Mouse (Mus musculus) cerebellum, adult 11 months (tissue): ENCODE measurements around the gene Ppp4c.
"Not testable (repeated sequence)": the region's sequence is repeated elsewhere in the genome, so short reads cannot be mapped to it uniquely, and the experiment has no call there.

Source experiments
- DNase-seq: peaks from one replicate; pipeline ENCODE4 v3.0.0; 2022

The Ppp4c gene

DNA sequence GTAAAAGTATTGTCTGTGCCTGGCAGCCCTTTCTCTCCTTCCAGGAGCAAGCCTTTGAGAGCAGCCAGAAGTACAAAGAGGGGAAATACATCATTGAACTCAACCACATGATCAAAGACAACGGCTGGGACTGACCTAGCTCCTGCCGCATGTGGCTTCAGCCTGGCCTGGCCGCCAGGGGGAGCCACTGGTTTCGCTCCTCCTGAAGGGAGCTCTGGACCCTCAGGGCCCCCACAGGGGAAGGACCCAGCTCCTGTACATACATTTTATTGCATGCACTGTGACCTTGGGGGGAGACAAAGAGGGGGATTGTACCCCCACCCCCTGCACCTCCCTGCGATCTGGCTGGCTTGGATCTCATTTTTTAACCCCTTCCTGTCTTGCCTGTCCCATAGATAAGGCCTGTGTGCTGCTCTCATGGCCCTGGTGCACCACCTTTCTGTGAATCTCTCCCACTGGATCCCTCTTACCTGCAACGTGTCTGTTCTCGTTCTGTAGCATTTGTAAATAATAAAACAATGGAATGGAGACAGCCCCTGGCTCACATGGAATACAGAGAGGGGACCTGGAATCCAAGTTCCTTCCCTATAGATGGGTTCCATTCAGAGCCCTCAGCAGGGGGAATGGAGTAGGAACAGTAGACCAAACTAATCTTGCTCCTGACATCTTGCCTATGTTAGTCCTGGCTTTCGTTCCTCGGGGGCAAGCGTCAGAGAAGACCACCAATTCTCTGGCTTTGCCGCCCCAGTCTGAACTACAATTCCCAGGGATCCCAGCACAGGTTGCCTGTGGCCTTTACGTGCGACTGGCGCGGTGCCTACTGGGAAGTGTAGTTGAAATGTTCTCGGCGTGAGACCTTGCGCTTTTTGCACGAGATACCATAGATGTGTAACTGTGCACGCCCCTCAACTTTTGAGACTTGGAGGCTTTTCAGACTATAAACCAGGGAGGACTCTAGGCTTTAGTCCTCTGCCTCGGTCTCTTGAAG is 12.0 kb downstream of the Ppp4c start:
- peak; percentile 85 for DNase-seq

DNA sequence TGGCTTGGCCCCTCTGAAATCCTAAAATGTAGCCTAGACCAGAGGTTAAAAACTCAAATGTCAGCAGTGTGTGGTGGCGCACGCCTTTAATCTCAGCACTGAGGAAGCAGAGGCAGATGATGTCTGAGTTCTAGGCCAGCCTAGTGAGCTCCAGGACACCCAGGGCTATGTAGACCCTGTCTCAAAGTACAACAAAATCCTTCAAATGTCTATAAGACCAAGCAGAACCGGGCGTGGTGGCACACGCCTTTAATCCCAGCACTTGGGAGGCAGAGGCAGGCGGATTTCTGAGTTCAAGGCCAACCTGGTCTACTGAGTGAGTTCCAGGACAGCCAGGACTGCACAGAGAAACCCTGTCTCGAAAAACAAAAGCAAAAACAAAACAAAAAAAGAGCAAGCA is 13.2 kb downstream of the Ppp4c start:
- not testable (repeated sequence) for DNase-seq

DNA sequence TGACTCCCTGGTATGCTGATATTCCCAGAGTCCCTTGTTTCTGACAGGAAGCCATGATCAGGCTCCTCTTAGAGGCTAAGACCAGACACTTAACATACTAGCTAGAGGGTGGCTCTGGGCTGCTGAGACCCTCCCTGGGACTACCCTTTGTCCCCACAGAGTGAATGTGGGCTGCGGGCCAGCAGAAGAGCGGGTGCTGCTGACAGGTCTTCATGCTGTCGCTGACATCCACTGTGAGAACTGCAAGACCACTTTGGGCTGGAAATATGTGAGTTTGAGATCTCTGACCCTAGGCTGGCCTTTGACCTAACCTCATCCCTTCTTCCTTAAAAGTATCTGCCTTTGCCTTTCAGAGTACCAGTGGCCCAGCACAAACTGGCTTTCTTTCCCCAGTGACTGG is 14.1 kb downstream of the Ppp4c start:
- DNase-seq: no peak

DNA sequence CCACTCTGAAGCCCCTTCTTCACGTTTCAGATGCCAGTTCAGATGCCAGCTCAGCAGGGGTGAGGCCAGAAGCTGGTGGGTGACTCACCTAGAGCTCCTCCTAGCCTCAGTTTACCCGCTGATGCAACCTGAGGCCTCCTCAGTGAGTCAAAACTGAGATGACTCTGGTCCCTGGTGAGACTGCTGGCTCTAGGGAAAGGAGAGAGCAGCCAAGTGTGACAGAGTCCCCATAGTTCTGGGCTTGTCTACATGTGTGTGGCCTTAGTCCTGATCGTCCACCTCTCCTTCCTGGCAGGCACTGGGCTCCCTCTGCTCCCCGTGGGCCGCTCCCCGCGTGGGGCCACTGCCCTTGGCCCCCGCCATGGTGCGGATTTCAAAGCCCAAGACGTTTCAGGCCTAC is 14.8 kb downstream of the Ppp4c start:
- DNase-seq: no peak

DNA sequence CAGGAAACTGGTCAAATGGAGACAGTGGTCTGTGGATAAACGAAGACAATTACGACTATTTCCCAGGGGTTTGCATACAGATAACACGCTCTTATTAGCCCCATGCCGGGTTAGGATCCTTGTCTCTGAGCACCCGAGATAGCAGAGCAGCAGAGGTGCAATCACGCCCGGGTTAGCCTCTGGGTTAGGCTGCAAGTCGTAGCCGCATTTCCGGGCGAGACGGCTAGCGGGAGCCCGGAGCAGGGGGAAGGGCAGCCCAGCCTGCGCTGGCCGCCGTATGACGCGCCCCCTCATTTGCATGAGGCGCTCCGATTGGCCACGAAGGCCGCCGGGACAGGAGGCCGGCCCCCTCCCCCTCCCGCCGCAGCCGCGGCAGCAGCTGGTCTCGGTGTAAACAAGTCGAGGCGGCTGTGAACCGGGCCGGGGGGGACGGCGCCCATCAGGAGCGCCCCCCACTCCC is 15.7 kb downstream of the Ppp4c start, which contains the start of gene Ypel3:
TSS of gene Ypel3 (plus strand) at position 358 of the 460 bp plus-strand sequence.
- peak; percentile 95 for DNase-seq

DNA sequence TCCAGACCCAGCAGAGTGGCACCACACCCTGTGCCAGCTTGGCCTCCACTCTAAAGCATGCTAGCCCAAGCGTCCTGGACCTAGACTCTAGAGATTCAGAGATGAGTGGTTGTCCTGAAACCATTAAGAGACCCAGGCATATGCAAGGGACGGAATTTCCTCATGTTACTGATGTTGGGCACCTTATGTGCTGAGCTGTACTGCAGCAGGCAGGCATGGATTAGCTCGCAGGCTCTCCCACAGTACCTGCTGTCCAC is 16.4 kb downstream of the Ppp4c start:
- DNase-seq: no peak

DNA sequence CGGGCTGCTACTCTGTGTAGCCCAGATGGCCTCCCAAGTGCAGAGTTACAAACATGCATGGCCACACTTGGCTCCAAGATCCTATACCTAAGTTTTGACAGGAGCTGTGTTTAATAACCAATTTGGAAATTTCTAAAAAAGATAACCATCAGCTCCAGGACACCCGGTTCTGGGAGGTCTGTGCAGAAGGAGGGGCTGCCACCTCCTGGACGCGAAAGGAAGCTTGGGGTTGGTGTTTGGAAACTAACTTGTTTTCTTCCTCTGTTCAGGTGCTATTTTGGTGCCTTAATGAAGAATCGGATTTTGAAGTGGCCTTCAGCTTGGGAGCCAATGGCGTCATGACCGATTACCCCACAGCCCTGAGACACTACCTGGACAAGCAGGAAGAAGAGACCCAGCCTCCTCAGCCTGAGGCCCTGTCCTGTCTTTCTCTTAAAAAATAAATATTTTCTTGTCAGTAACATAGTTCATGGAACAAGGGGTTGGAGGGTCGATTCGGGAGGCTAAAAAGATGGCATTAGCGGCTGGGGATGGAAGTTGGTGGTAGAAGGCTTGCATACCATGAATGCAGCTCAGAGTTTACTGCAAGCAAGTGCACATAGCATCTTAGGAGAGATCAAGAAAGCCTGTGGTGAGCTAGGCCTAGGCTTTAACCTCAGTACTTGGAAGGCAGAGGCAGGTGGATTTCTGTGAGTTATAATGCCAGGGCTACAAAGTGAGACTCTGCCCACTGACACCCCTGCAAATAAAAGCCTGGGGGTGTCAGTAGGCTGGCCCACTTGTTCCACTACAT is 16.9 kb downstream of the Ppp4c start:
- no peak for DNase-seq

DNA sequence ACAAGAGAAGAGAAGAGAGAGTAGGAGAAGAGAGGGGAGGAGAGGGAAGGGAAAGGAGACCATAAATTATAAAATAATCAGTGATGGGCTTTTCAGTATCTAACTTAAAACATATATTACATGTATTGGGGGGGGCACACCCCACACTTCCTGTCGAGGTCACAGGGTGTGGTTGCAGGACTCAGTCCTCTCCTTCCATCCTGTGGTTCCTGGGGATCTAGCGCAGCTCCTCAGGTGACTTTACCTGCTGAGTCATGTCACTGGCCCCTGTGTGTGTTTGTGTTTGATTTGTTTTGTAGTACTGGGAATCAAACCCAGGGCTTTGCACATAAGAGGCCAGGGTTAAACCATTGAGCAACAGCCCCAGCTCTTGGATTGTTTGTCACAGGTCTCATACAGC is 17.8 kb downstream of the Ppp4c start:
- DNase-seq: no peak

DNA sequence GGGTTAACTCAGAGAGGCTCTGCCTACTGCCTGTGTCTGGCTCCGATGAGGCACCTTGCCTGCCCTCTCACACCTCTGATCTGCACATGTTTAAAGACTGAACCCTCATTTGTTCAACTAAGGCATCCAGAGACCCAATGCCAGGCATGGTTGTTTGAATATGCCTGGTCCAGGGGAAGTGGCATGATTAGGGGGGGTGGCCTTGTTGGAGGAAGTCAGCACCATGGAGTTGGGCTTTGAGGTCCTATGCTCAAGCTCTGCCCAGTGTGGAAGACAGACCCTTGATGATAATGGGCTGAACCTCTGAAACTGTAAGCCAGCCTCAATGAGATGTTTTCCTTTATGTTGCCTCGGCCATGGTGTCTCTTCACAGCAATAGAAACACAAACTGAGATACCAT is 18.9 kb downstream of the Ppp4c start:
- no peak for DNase-seq

DNA sequence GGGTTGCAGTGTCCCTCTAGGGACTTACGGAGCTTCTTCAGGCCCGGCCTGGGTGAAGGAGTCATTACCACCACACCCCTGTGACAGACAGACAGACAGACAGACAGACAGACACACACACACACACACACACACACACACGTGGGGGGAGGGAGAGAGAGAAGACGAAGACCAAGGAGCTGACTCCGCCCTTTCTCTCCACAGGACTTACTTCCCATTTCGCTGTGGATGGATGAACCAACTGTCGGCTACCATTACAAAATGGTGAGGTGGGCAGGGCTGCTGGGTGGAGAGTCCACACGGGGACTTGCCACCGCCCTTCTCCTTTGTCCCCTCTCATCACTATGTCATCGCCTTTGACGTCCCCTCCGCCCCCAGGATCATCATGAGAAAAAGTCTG is 21.5 kb downstream of the Ppp4c start:
- DNase-seq: no peak

DNA sequence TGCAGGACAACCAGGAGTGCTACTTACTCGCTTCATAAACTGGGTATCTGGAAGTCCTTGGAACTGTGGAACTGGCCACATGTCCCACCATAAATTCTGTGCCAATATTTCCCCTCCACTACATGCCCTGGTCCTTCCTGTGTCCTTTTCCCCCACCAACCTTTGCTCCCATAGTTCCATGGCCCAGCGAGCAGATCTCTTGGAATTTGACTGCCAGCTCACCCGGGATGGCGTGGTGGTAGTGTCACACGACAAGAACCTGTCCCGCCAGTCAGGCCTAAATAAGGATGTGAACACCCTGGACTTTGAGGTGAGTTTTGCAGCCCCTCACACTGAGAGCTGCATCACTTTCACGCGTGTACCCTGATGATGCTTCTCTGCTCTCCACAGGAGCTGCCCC is 25.3 kb downstream of the Ppp4c start:
- no peak for DNase-seq

DNA sequence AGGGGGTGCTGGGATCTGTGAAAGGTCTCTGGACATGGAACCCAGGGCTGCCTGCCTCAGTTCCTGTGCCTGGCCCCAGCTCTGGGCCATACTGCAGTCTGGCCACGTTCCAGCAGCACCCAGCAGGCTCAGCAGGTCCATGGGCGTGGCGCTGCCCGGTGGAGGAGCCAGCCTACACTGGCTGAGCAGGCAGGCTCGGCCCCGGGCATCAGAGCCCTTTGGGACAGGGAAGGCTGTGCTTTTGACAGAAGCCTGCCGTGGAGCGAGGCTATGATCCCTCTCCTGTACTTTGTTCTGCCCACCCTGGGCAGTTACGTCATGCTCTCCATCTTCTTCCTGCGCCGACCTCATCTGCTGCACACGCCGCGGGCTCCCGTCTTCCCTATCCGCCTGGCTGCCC is 26.1 kb downstream of the Ppp4c start, which contains the start of gene Gdpd3:
TSS of gene Gdpd3 (plus strand) at position 134 of the 400 bp plus-strand sequence.
- no peak for DNase-seq

DNA sequence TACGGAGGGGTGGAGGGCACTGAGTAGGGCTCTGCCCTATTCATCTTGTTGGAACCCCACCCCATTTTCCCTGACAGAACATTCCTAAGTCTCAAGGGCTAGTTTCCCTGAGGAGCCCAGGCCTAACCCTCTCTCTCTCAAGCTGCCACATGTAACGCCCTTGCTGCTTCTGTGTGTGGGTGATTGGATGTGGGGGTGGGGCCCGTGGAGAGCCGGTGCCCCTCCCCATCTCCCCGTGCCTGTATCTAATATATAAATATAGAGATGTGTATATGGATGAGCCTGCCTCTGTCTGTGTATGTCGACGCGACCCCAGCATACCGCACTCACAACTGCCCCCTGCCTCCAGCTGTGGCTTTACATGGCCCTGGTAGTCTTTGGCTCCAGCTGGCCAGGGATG is 26.8 kb downstream of the Ppp4c start:
- DNase-seq: no peak

DNA sequence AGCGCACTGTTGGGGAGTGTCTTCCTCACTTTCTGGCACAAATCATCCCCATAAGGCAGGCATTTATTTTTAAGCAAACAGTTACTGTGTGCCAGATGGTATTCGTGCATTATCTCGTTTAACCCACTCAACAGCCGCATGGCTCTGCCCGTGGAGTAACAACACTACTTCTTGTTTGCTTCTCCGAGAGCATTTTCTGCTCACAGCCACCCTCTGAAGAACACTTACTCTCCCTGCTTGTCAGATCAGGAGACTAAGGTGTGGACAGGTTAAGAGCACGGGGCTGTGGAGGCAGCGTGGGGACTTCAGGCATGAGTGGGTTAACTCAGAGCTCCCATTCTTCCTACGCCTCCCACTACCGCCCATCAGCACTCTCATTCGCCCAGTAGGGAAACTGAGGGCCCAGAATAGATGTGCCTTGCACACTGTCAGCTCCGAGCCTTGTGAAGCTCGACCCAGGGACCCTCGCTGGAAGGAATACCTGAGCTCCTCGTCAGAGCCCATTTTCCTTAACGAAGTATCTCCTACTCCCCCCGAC is 29.8 kb downstream of the Ppp4c start:
- DNase-seq: peak; percentile 18

DNA sequence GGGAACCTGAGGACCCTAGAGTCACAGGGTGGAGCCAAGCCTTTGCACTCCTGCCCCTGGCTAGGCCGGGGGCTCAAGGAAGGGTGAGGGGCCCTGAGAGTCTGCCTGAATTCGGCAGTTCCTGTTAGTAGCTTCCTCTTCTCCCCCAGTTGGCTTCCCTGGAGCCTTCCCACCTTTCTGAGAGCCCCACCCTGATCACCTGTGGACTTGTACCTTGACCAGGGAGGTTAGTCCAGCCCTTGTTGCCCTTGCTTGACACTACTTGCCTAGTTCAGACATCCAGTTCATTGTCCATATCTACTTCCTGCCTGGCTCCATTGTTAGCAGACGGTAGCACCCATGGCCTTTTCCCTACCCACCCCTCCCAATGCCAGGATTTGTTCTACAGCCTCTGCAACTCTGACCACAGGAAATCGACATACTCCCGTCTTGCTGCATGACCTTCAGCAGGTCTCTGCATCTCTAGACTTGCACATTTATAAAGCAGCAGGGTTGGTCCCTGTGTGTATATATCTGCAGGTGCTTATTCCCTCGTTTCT is 30.7 kb downstream of the Ppp4c start:
- no peak for DNase-seq

DNA sequence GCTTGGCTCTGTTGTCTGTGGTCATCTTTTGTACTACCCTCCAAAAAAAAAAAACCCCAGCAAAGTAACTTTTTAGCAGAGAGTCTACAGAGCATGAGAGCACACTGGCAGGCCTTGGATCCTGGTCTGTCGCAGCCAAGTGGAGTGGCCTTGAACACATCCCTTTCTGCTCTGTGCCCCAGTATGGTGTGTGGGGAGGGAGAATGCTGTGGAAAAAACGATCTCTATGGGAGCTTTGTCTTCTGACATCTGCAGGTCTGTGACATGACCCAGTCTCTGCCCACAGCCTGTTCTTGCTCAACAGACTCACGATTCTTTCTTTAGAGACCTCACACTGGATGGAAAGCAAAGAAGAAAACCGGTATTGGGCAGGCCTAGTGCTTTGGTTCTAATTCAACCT is 31.3 kb downstream of the Ppp4c start:
- DNase-seq: peak; percentile 28

DNA sequence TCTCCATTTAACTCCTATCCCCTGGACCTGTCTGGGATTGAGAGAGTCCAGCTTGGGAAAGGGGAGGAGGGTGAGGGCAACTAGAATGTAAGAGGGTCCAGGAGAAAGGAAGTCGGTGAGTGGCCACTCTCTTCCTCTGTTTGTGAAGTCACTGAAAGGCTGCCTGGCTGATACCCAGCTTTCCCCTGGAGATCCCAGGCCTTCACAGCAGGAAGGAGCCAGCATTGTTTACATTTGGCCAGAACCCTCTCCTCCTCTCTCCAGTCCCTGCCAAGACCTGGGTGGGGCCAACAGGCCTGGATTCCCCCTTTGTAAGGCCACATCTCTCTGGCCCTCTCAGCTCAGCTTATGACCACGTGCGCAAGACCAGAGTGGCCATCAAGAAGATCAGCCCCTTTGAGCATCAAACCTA is 31.9 kb downstream of the Ppp4c start:
- DNase-seq: peak; percentile 70

DNA sequence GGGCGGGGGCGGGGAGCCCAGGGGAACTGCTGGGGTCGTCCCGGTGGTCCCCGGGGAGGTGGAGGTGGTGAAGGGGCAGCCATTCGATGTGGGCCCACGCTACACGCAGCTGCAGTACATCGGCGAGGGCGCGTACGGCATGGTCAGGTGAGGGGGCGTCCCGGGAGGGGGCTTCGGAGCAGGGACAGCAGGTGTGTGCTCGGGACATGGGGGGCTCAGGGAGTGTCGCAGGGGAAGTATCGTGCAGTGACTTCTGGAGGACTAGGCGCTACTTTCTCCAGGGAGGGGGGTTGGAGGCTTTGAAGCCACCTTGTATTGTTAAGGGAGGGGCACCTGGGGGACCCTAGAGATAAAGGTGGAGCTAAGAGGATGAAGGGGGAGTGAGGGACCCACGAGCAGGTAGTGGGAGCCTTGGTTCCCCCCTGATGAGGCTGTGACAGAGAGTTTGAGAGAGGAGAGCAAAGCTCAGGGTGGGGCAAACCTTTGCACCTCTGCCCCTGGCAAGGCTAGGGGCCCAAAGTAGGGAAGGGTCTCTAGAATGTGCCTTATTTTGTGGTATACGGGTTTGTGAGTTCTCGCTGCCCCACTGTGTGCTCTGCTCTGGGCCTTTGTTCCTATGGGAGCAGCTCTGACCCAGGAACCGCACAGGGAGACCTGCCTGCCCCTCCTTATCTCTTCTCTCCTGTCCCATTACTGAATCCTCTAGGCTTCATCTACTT is 32.5 kb downstream of the Ppp4c start:
- DNase-seq: peak; percentile 64

DNA sequence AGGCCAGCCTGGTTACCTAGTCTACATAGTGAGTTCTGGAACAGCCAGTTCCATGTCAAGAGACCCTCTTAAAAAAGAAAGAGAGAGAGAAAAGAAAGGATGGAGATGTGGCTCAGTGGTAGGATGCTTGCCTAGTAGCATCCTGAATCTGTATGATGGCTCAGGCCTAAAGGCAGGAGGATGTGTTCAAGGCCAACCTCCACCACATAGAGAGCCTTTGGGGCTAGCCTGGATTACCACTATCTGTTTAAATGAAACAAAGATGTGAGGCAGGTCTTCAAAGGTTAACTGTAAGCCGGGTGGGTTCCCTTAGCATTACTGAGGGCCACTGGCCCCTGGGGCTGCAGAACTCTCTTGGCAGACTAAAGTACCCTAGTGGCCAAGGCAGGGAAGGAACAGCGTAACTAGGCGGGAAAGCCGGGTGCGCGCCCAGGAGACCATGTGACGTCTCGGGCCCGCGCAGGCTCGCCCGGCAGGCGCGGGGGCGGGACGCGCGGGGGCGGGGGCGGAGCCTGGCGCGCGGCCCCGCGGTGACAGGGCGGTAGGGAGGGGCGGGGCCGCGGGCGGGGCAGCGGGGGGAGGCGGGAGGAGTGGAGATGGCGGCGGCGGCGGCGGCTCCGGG is 33.1 kb downstream of the Ppp4c start, which contains the start of gene Mapk3:
TSS of gene Mapk3 (plus strand) at position 552 of the 622 bp plus-strand sequence.
- peak; percentile 90 for DNase-seq

DNA sequence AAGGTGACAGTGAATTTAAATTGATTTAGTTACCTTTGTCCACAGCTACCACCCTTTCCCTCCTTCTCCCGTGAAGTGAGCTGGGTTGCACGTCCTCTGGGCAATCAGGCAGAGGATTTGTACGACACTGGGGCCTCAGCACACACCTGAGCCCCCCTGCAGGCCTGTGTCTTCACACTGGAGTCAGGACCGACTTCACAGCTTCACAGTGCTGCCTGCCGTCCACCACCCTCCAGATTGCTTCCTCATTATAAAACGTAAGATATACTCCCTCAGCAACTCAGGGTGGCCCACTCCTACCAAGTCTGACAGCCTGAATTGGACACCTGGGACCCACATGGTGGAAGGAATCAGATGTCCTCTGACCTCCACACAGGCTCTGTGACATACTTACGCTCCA is 33.8 kb downstream of the Ppp4c start:
- no peak for DNase-seq

DNA sequence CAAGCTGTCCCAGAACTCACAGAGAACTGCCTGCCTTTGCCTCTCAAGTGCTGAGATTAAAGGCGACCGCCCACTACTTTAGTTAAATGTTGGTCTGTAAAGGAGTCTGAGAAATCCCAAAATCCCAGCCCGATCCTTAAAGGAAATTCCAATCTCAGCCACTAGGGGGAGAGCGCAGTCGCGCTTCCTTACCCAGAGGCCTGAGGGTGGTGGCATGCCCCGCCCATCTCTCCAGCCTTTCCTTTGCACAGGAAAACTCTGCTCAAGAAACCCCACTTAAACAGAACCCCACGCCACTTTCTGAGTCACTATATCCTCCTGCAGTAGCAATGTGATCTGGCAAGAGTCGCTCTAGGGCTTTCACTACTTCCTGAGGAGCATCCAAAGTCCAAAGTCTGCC is 37.4 kb downstream of the Ppp4c start:
- DNase-seq: peak; percentile 80
